20 mouse cellular contexts compared by ENCODE assay signal in genomic region chr17:89319602-89320288, GRCm38 (mm10).
DNase-seq lines count a peak whose midpoint lies in the region; ATAC-seq and TF ChIP-seq lines count a peak whose summit lies in the region.
"Had no signal": no experiment of that assay in that cellular context is flagged by ENCODE, and none has a peak within 500 bp of the region (broad histone marks: within the 10 kb centered on the region; RNA-seq: fewer than 3 reads in every experiment).

No protein-coding gene starts in this region.

- H3K4me2 ChIP-seq in kidney, embryonic 15.5 days = no peak overlapping the region
- no peak overlapping the region for H3K4me2 ChIP-seq in kidney, postnatal 0 days (ENCODE audit: low read length)
- no peak overlapping the region for H3K4me2 ChIP-seq in myocyte (ENCODE audit: low read depth)
- no peak overlapping the region for H3K4me2 ChIP-seq in liver, embryonic 12.5 days
- H3K4me2 ChIP-seq: embryonic facial prominence, embryonic 12.5 days; forebrain, embryonic 13.5 days; forebrain, embryonic 15.5 days had no signal

- 30% methylated on average over 2 of the region's 2 CpGs for WGBS in kidney, embryonic 15.5 days
- 29% methylated on average over 2 of the region's 2 CpGs for WGBS in kidney, postnatal 0 days
- WGBS in liver, embryonic 12.5 days (ENCODE audit: insufficient replicate concordance) = 48% methylated on average over 2 of the region's 2 CpGs

- no peaks in the 10 kb centered on the region for H3K36me3 ChIP-seq in kidney, embryonic 15.5 days
- H3K36me3 ChIP-seq in kidney, postnatal 0 days (ENCODE audit: insufficient read depth, low read length) = no peaks in the 10 kb centered on the region
- no peaks in the 10 kb centered on the region for H3K36me3 ChIP-seq in myocyte (ENCODE audit: control insufficient read depth, insufficient read depth)
- H3K36me3 ChIP-seq in liver, embryonic 12.5 days = no peaks in the 10 kb centered on the region
- H3K36me3 ChIP-seq: embryonic facial prominence, embryonic 10.5 days; embryonic facial prominence, embryonic 12.5 days; forebrain, embryonic 15.5 days had no signal

- no peak for DNase-seq in kidney, adult 9 months
- peak; percentile 26 for DNase-seq in kidney, postnatal 0 days (ENCODE audit: low spot score)
- DNase-seq in kidney, adult 18-20 months = no peak
- DNase-seq: adrenal gland, adult 2 months; adrenal gland, postnatal 10 days; adrenal gland, postnatal 25 days; cerebellum, adult 11 months; cerebellum, adult 18-20 months; cerebellum, adult 8-10 months; cerebellum, adult 9-11 months; cerebellum, postnatal 14 days; cerebellum, postnatal 36 days had no signal

- no peaks in the 10 kb centered on the region for H3K4me1 ChIP-seq in kidney, embryonic 15.5 days
- no peaks in the 10 kb centered on the region for H3K4me1 ChIP-seq in kidney, postnatal 0 days (replicated peaks; ENCODE audit: insufficient read depth, low read length)
- no peaks in the 10 kb centered on the region for H3K4me1 ChIP-seq in cortical plate, adult 2 months (ENCODE audit: control insufficient read depth, insufficient read depth, low read length)
- no peaks in the 10 kb centered on the region for H3K4me1 ChIP-seq in liver, embryonic 12.5 days
- H3K4me1 ChIP-seq: embryonic facial prominence, embryonic 12.5 days; forebrain, embryonic 13.5 days; forebrain, embryonic 15.5 days had no signal

- no peak overlapping the region for H3K9ac ChIP-seq in kidney, embryonic 15.5 days
- no peak overlapping the region for H3K9ac ChIP-seq in kidney, postnatal 0 days (ENCODE audit: low read depth, low read length)
- H3K9ac ChIP-seq in liver, embryonic 12.5 days = no peak overlapping the region
- H3K9ac ChIP-seq: embryonic facial prominence, embryonic 12.5 days; forebrain, embryonic 13.5 days; forebrain, embryonic 15.5 days had no signal

- no peak overlapping the region for H3K27ac ChIP-seq in kidney, embryonic 15.5 days
- no peak overlapping the region for H3K27ac ChIP-seq in kidney, postnatal 0 days
- 0 out of 2 replicates have a peak overlapping the region, but pooled peaks have one; percentile 35 for H3K27ac ChIP-seq in cortical plate, adult 2 months (ENCODE audit: insufficient read depth, low read length)
- no peak overlapping the region for H3K27ac ChIP-seq in liver, embryonic 12.5 days
- H3K27ac ChIP-seq: embryonic facial prominence, embryonic 10.5 days; embryonic facial prominence, embryonic 12.5 days; forebrain, embryonic 13.5 days; forebrain, embryonic 15.5 days had no signal

- TF ChIP-seq CTCF in kidney, postnatal 0 days (IDR thresholded peaks at IDR 0.05; ENCODE audit: low read depth) = no peak
- TF ChIP-seq CTCF in cortical plate, adult 2 months (IDR thresholded peaks at IDR 0.05; ENCODE audit: extremely low read depth, insufficient read depth, low read length) = no peak

- H3K79me2 ChIP-seq in myocyte (ENCODE audit: control insufficient read depth, insufficient read depth) = no peaks in the 10 kb centered on the region

- no peaks in the 10 kb centered on the region for H3K9me3 ChIP-seq in kidney, embryonic 15.5 days (replicated peaks)
- H3K9me3 ChIP-seq in kidney, postnatal 0 days (replicated peaks; ENCODE audit: low read length) = no peaks in the 10 kb centered on the region
- no peaks in the 10 kb centered on the region for H3K9me3 ChIP-seq in liver, embryonic 12.5 days (replicated peaks)
- H3K9me3 ChIP-seq: embryonic facial prominence, embryonic 10.5 days; embryonic facial prominence, embryonic 12.5 days; forebrain, embryonic 13.5 days; forebrain, embryonic 15.5 days had no signal

- TF ChIP-seq POLR2A in cortical plate, adult 2 months (IDR thresholded peaks at IDR 0.05; ENCODE audit: extremely low read depth, insufficient read depth, low read length) = no peak
- no peak for TF ChIP-seq POLR2A in myocyte (IDR thresholded peaks at IDR 0.05; ENCODE audit: insufficient read length, low read depth)

- H3K4me3 ChIP-seq in kidney, embryonic 15.5 days (replicated peaks) = no peak overlapping the region
- H3K4me3 ChIP-seq in kidney, postnatal 0 days (replicated peaks; ENCODE audit: low read depth, low read length) = no peak overlapping the region
- no peak overlapping the region for H3K4me3 ChIP-seq in cortical plate, adult 2 months (ENCODE audit: insufficient read depth, low read length)
- H3K4me3 ChIP-seq in myocyte = no peak overlapping the region
- H3K4me3 ChIP-seq in liver, embryonic 12.5 days = no peak overlapping the region
- H3K4me3 ChIP-seq: embryonic facial prominence, embryonic 10.5 days; embryonic facial prominence, embryonic 12.5 days; forebrain, embryonic 13.5 days; forebrain, embryonic 15.5 days had no signal

- H3ac ChIP-seq in myocyte (ENCODE audit: control insufficient read depth, insufficient read length) = no peak overlapping the region

- no peaks in the 10 kb centered on the region for H3K27me3 ChIP-seq in kidney, embryonic 15.5 days
- H3K27me3 ChIP-seq in kidney, postnatal 0 days (ENCODE audit: insufficient read depth, low read length) = no peaks in the 10 kb centered on the region
- H3K27me3 ChIP-seq in myocyte (ENCODE audit: control insufficient read depth, insufficient read depth, insufficient read length) = no peaks in the 10 kb centered on the region
- no peaks in the 10 kb centered on the region for H3K27me3 ChIP-seq in liver, embryonic 12.5 days (replicated peaks)
- H3K27me3 ChIP-seq: embryonic facial prominence, embryonic 12.5 days; forebrain, embryonic 13.5 days; forebrain, embryonic 15.5 days had no signal

- peak; percentile 81 for ATAC-seq in kidney, embryonic 15.5 days (replicated peaks; ENCODE audit: low FRiP score)
- no peak for ATAC-seq in kidney, postnatal 0 days (replicated peaks; ENCODE audit: low FRiP score, low read depth)
- no peak for ATAC-seq in liver, embryonic 12.5 days
- ATAC-seq: forebrain, embryonic 13.5 days; forebrain, embryonic 15.5 days had no signal

TF ChIP-seq in myocyte, 11 proteins besides CTCF, POLR2A, EP300 and RAD21:
- no peak for TF ChIP-seq POLR2AphosphoS2 (IDR thresholded peaks at IDR 0.05; ENCODE audit: insufficient read length, low read depth)
- peak; percentile 30; the same call in 1 of the 2 replicates for TF ChIP-seq CEBPB (IDR thresholded peaks at IDR 0.05; ENCODE audit: insufficient read depth, poor library complexity, severe bottlenecking)
